Mouse (Mus musculus) heart, embryonic 14.5 days (tissue): ENCODE measurements around the gene Trim15. TPM values are rescaled to one million over a fixed set of nuclear protein-coding genes. Genes with fewer than 3 reads are reported as not detected.
"Not testable (repeated sequence)": the region's sequence is repeated elsewhere in the genome, so short reads cannot be mapped to it uniquely, and the experiment has no call there.

ENCODE experiments used
- ATAC-seq: fragments of 200-750 bp; cut with Nextera tagmentation; 2 replicates; pipeline ENCODE4 v1.8.0; 2017; ENCODE audit warnings: low read depth, moderate TSS enrichment; ENCODE audit not compliant: insufficient number of reproducible peaks, insufficient read depth, low FRiP score
- H3K27ac ChIP-seq, 2 experiments: fragments of 200-500 bp in 1 of 2; fragments of 300-500 bp in 1 of 2; sonication (generic) in 1 of 2; replicated peaks in 1 of 2; 2 replicates each; pipeline ENCODE4 v1.5.1; 2012 to 2014; ENCODE audit warnings: low read depth in 2 of 2, low read length in 2 of 2, control low read depth in 1 of 2, mild to moderate bottlenecking in 1 of 2, mixed read lengths in 1 of 2; ENCODE audit not compliant: control insufficient read depth in 1 of 2, insufficient read depth in 1 of 2
- H3K27me3 ChIP-seq: fragments of 300-500 bp; sonication (generic); 2 replicates; pipeline ENCODE4 v1.6.1; 2014; ENCODE audit warnings: mild to moderate bottlenecking, low read length, control low read depth; ENCODE audit not compliant: control insufficient read depth, insufficient read depth
- H3K36me3 ChIP-seq: fragments of 300-500 bp; sonication (generic); 2 replicates; pipeline ENCODE4 v1.6.1; 2014; ENCODE audit warnings: mild to moderate bottlenecking, control low read depth, low read length, mixed read lengths; ENCODE audit not compliant: control insufficient read depth, insufficient read depth
- H3K4me1 ChIP-seq, 2 experiments: fragments of 200-500 bp in 1 of 2; fragments of 300-500 bp in 1 of 2; sonication (generic) in 1 of 2; 2 replicates each; pipeline ENCODE4 v1.6.1; 2012 to 2014; ENCODE audit warnings: low read length in 2 of 2, control low read depth in 1 of 2, mixed read lengths in 1 of 2; ENCODE audit not compliant: control insufficient read depth in 2 of 2, insufficient read depth in 2 of 2
- H3K4me2 ChIP-seq: fragments of 300-500 bp; sonication (generic); 2 replicates; pipeline ENCODE4 v1.6.1; 2014; ENCODE audit warnings: mild to moderate bottlenecking, low read length
- H3K4me3 ChIP-seq, 2 experiments: fragments of 200-500 bp in 1 of 2; fragments of 300-500 bp in 1 of 2; sonication (generic) in 1 of 2; 2 replicates each; pipeline ENCODE4 v1.5.1; 2012 to 2014; ENCODE audit warnings: low read length in 2 of 2, mild to moderate bottlenecking in 2 of 2, control low read depth in 1 of 2, low read depth in 1 of 2, moderate library complexity in 1 of 2; ENCODE audit not compliant: control insufficient read depth in 1 of 2, insufficient read depth in 1 of 2
- H3K9ac ChIP-seq: fragments of 300-500 bp; sonication (generic); 2 replicates; pipeline ENCODE4 v1.6.1; 2014; ENCODE audit warnings: mild to moderate bottlenecking, low read length
- H3K9me3 ChIP-seq: fragments of 300-500 bp; sonication (generic); 2 replicates; pipeline ENCODE4 v1.6.1; 2016; ENCODE audit warnings: low read length, control low read depth; ENCODE audit not compliant: control insufficient read depth
- WGBS: fragments of 180-500 bp; shearing (Covaris S2); extraction: QIAGEN DNeasy Blood & Tissue Kit; methylation state at CpG from one replicate; pipeline ENCODE4 v1.1.7; 2014; 5-methylcytosine and 5-hydroxymethylcytosine counted together
- polyA plus RNA-seq: library from polyadenylated mRNA; unstranded; fragments of >200 nt; fragmentation: Nextera tagmentation; extraction: Ambion mirVana; gene quantifications from 2 replicates; pipeline ENCODE4 v1.2.1, GENCODE M21; 2014

Trim15 gene
- polyA plus RNA-seq, 1 experiment from 2014 or later = not detected

- WGBS = 79% methylated on average over 1 of the region's 1 CpGs
- ATAC-seq, H3K27me3 ChIP-seq, H3K36me3 ChIP-seq, H3K4me2 ChIP-seq, H3K9ac ChIP-seq, H3K27ac ChIP-seq, H3K4me3 ChIP-seq, H3K9me3 ChIP-seq, H3K4me1 ChIP-seq: not testable (repeated sequence)
Measured at GRCm38 (mm10) chr17:36891496-36891895, 24.5 kb upstream of the Trim15 start.

- Histone ChIP-seq H3K27me3 (no peaks in the 10 kb centered on the region), H3K4me2 (no peak within 1 kb of the TSS), H3K9ac (no peak within 1 kb of the TSS), H3K9me3 (no peaks in the 10 kb centered on the region), H3K27ac (no peak within 1 kb of the TSS), H3K4me1 (no peaks in the 10 kb centered on the region), H3K36me3 (no peaks in the 10 kb centered on the region), H3K4me3 (no peak within 1 kb of the TSS)
- WGBS = 82% methylated on average over 5 of the region's 5 CpGs
- no peak for ATAC-seq
Measured at GRCm38 (mm10) chr17:36890073-36890903, 23.3 kb upstream of the Trim15 start, which contains the start of gene Trim40. Gene Trim40 (minus strand): TSS chr17:36890123.

- no peak overlapping the region for H3K27ac ChIP-seq
- no peak overlapping the region for H3K4me3 ChIP-seq
- ATAC-seq = no peak
- no peak overlapping the region for H3K4me2 ChIP-seq
- no peaks in the 10 kb centered on the region for H3K36me3 ChIP-seq
- no peaks in the 10 kb centered on the region for H3K27me3 ChIP-seq
- no peak overlapping the region for H3K9ac ChIP-seq
- 88% methylated on average over 12 of the region's 12 CpGs for WGBS
- no peaks in the 10 kb centered on the region for H3K4me1 ChIP-seq
- H3K9me3 ChIP-seq = no peaks in the 10 kb centered on the region
Measured at GRCm38 (mm10) chr17:36885132-36885790, 18.3 kb upstream of the Trim15 start.

- Histone ChIP-seq H3K4me2 (no peak overlapping the region), H3K4me3 (no peak overlapping the region), H3K9me3 (no peaks in the 10 kb centered on the region), H3K27me3 (no peaks in the 10 kb centered on the region), H3K36me3 (no peaks in the 10 kb centered on the region), H3K27ac (no peak overlapping the region), H3K9ac (no peak overlapping the region), H3K4me1 (no peaks in the 10 kb centered on the region)
- no peak for ATAC-seq
- 70% methylated on average over 2 of the region's 2 CpGs for WGBS
Measured at GRCm38 (mm10) chr17:36883350-36883749, 16.3 kb upstream of the Trim15 start.

GRCm38 (mm10) chr17:36874636-36875035 is 7.6 kb upstream of the Trim15 start:
- no peak overlapping the region for H3K4me3 ChIP-seq
- no peaks in the 10 kb centered on the region for H3K27me3 ChIP-seq
- no peak overlapping the region for H3K9ac ChIP-seq
- no peak for ATAC-seq
- 47% methylated on average over 4 of the region's 4 CpGs for WGBS
- H3K36me3 ChIP-seq = no peaks in the 10 kb centered on the region
- no peaks in the 10 kb centered on the region for H3K9me3 ChIP-seq
- no peak overlapping the region for H3K27ac ChIP-seq
- no peaks in the 10 kb centered on the region for H3K4me1 ChIP-seq
- H3K4me2 ChIP-seq = no peak overlapping the region

GRCm38 (mm10) chr17:36869955-36870810 is 3.2 kb upstream of the Trim15 start:
- peaks cover 24% of the 10 kb centered on the region for H3K27me3 ChIP-seq
- H3K4me3 ChIP-seq = peak overlapping the region in 1 of 2 experiments; percentile 8; a peak in 2 of 4 replicates
- no peak for ATAC-seq
- H3K4me1 ChIP-seq = peaks cover 2 to 7% of the 10 kb centered on the region in 2 experiments; a peak in 1 of 4 replicates
- H3K9ac ChIP-seq = no peak overlapping the region
- H3K9me3 ChIP-seq = no peaks in the 10 kb centered on the region
- 62% methylated on average over 25 of the region's 25 CpGs for WGBS
- no peak overlapping the region for H3K27ac ChIP-seq
- H3K36me3 ChIP-seq = no peaks in the 10 kb centered on the region
- peak overlapping the region; percentile 34 for H3K4me2 ChIP-seq

GRCm38 (mm10) chr17:36869284-36869954 is 2.4 kb upstream of the Trim15 start, which contains the start of gene Trim10:
Gene Trim10 (plus strand): TSS chr17:36869574.
- Histone ChIP-seq H3K36me3 (no peaks in the 10 kb centered on the region), H3K4me1 (peaks cover 2 to 7% of the 10 kb centered on the region in 2 experiments; a peak in 1 of 4 replicates), H3K27ac (no peak within 1 kb of the TSS), H3K4me3 (peak within 1 kb of the TSS in 1 of 2 experiments; percentile 8; a peak in 2 of 4 replicates), H3K9me3 (no peaks in the 10 kb centered on the region), H3K27me3 (peaks cover 28% of the 10 kb centered on the region), H3K9ac (no peak within 1 kb of the TSS), H3K4me2 (peak within 1 kb of the TSS; percentile 34)
- ATAC-seq = no peak
- WGBS = 65% methylated on average over 4 of the region's 4 CpGs
